Mouse (Mus musculus): ENCODE measurements around the gene Per2. TPM values are rescaled to one million over a fixed set of nuclear protein-coding genes. Genes with fewer than 3 reads are reported as not detected.

Per2 gene
- total and polyA plus RNA-seq, 3 experiments, result 2.7 to 5.8 (median 4.7) TPM

GRCm38 (mm10) chr1:91444841-91445830 lies 14.0 kb downstream of the Per2 start:
- H3K4me3 ChIP-seq (replicated peaks in 1 of 3; ENCODE audit: low read depth in 2 of 3, low read length in 2 of 3, poor library complexity in 1 of 3), result no peak overlapping the region
- H3K27ac ChIP-seq (ENCODE audit: insufficient read depth, low read depth), result no peak overlapping the region
- H3K36me3 ChIP-seq (replicated peaks in 1 of 2; ENCODE audit: control insufficient read depth in 1 of 2, insufficient read depth in 1 of 2, low read length in 1 of 2), result peaks cover 38 to 92% of the 10 kb centered on the region in 2 experiments
- no peaks in the 10 kb centered on the region for H3K27me3 ChIP-seq (replicated peaks)
- in situ Hi-C loops (cut with MboI; ENCODE audit: low pct_ligation_motif_present, low pct_unique_long_range_greater_than_20kb, low sequenced_read_pairs) (no loop called here), dilution Hi-C loops (cut with MboI; ENCODE audit: extremely low pct_ligation_motif_present, extremely low pct_unique_long_range_greater_than_20kb, low sequenced_read_pairs) (no loop called here)
- H3K9me3 ChIP-seq (replicated peaks; ENCODE audit: low read length), result peaks cover 11% of the 10 kb centered on the region
- H3K9ac ChIP-seq (ENCODE audit: insufficient read depth, low read depth), result no peak overlapping the region
- H3K4me2 ChIP-seq (ENCODE audit: insufficient read depth, low read depth, poor library complexity, severe bottlenecking), result no peak overlapping the region
- TF ChIP-seq CHD2 (IDR thresholded peaks at IDR 0.05; ENCODE audit: low read length) (no peak), EP300 (IDR thresholded peaks at IDR 0.05; ENCODE audit: low read length) (no peak), JUN (IDR thresholded peaks at IDR 0.05; ENCODE audit: insufficient read depth, low read depth, low read length) (no peak), ZNF384 (IDR thresholded peaks at IDR 0.05; ENCODE audit: low read depth, low read length) (no peak), IRF4 (IDR thresholded peaks at IDR 0.05; ENCODE audit: low read depth, low read length) (no peak), MYC (IDR thresholded peaks at IDR 0.05; ENCODE audit: low read depth, low read length) (no peak), USF2 (conservative IDR thresholded peaks at IDR 0.05; ENCODE audit: low read depth, low read length) (no peak), JUND (conservative IDR thresholded peaks at IDR 0.05; ENCODE audit: low read depth, low read length) (no peak), NRF1 (IDR thresholded peaks at IDR 0.05; ENCODE audit: low read depth, low read length) (no peak), BHLHE40 (IDR thresholded peaks at IDR 0.05; ENCODE audit: low read depth, low read length) (no peak), ETS1 (conservative IDR thresholded peaks at IDR 0.05; ENCODE audit: low read depth, low read length) (no peak), PAX5 (IDR thresholded peaks at IDR 0.05; ENCODE audit: low read length) (no peak), POLR2AphosphoS2 (IDR thresholded peaks at IDR 0.05; ENCODE audit: low read depth, low read length) (no peak), MEF2A (IDR thresholded peaks at IDR 0.05; ENCODE audit: borderline replicate concordance, low read depth, low read length) (no peak), ELF1 (IDR thresholded peaks at IDR 0.05; ENCODE audit: low read depth, low read length) (no peak), KAT2A (IDR thresholded peaks at IDR 0.05; ENCODE audit: insufficient replicate concordance, low read length) (no peak), ZKSCAN1 (IDR thresholded peaks at IDR 0.05; ENCODE audit: borderline replicate concordance, low read depth, low read length) (no peak), MAFK (IDR thresholded peaks at IDR 0.05; ENCODE audit: insufficient replicate concordance, low read length) (no peak)
- H3K4me1 ChIP-seq (ENCODE audit: control insufficient read depth in 1 of 2, insufficient read depth in 2 of 2), result peaks cover 7 to 19% of the 10 kb centered on the region in 2 experiments; a peak in 3 of 4 replicates
- no peak for DNase-seq (ENCODE audit: extremely low read depth)
- no peaks in the 10 kb centered on the region for H3K79me2 ChIP-seq (replicated peaks; ENCODE audit: control insufficient read depth, extremely low read depth, insufficient read depth, poor library complexity, severe bottlenecking)
